Mouse (Mus musculus) stomach, postnatal 0 days (tissue): ENCODE results near the gene Imp3.

ENCODE experiments used
- CTCF ChIP-seq: IDR thresholded peaks from 2 replicates; pipeline ENCODE4 v1.5.1; 2016; ENCODE audit warnings: antibody characterized with exemption, low read depth, mild to moderate bottlenecking, moderate library complexity
- EP300 ChIP-seq: optimal IDR thresholded peaks from 2 replicates; pipeline ENCODE3; 2016; ENCODE audit warnings: antibody characterized with exemption

- TF ChIP-seq CTCF (no peak), EP300 (no peak)
Observed at GRCm38 (mm10) chr9:56903662-56904061, 33.6 kb upstream of the Imp3 start.
